Mouse (Mus musculus): ENCODE data around the gene Med29.

Gene Med29

DNA sequence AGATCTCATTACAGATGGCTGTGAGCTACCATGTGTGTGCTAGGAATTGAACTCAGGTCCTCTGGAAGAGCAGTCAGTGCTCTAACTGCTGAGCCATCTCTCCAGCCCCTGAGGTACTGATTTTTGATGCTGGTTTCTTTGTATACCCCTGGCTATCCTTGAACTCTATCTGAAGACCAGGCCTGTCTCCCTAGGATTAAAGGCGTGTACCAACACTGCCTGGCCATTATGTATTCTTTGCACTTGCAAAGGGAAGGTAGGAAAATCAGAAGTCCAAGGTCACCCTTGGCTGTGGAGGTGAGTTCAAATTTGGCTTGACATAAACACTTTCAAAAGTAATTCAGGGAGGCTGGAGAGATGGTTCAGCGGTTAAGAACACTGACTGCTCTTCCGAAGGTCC lies 37.9 kb downstream of the Med29 start:
- no peak for DNase-seq (ENCODE audit: low spot score)

DNA sequence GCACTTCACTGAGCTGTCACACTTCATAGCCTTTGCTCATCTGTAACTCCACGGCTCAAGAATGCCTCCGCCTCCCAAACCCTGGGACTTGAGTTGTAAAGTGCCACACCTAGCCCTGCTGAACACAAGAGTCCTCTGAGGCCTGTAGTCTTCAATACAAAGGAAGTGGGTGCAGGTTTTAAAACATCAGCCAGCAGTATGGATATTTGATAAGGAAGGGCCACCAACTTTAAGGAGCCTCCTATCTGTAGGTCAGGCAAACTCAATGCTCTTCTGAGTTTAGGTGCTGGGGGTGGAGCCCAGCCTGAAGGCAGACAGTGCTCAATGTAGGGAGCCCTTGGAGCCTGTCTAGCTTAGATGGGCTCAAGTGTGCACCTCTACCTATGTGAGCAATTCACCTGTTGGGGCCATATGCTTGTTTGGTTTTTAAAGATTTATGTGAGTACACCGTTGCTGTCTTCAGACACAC lies 38.4 kb downstream of the Med29 start:
- no peak for DNase-seq (ENCODE audit: low spot score)

DNA sequence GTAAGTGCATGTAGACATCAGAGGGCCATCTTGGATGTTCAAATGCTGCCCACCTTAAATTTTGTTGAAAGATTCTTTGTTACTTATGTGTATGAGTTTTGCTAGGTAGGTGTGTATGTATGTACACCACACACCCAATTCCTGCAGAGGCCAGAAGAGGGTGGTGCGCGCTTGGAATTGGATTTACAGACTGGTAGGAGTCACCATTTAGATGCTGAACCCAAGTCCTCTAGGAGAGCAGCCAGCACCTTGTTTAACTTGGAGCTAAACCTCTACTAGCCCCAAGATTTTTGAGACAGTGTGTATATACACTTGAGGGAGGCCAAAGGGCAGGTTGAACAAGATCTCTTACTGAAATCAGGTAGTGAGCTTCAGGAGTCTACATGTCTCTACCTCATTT lies 39.2 kb downstream of the Med29 start:
- DNase-seq (ENCODE audit: low spot score) = no peak

DNA sequence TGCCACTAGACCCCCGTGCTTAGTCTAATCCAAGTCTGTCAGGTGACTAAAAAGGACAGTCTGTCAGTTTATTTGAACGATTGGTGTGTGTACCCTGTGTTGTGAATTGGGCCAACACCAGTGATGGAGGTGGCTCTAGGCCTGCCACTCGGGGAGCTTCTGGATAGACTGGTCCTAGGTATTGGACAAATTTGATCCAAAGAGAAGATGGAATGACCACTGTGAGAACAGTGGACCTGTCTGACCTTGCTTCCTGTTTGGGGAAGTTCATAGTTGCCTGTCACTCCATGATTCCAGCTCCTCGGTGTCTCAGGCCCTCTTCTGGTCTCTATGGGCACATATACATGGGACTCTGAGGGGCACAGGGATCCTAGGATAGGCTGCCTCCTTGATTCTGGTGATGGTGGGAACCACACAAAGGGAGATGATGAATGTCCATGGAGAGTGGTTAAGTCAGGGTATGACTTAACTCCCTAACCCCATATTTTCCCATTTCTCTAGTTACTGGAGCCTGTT lies 40.8 kb downstream of the Med29 start:
- no peak for DNase-seq (ENCODE audit: low spot score)

DNA sequence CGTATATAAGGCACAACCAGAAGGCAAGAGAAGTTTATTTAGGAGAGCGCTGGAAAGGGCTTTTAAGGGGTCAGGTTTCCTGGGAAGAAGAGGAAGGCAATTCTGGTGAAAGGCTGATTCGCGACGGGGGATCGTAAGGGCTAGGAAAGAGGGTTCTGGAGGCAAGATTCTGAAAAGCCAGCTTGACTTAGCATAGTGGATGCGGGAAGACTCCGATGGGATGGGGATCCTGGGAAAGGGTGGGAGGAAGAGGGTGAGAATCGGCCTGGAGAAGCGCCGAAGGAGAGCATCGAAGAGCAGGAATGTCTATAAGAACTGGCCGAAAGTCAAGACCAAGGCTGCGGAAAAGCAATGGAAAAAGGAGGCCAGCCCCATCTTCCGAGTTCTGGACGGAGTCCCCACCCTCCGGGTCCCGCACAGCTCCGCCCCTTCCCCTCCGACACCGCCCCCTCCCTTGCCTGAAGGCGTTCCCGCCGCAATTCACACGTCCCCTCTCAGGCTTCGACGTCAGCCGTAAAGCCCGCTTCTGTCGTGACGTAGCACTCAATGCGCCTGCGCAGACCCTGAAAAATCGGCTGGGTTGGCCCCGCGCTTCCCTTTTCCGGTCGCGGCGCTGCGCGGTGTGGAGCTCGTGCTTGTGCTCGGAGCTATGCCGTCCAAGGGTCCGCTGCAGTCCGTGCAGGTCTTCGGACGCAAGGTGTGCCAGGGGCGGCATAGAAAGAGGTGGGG lies 42.2 kb downstream of the Med29 start, which contains the start of gene Rps16:
Gene Rps16, plus strand, starts transcription at position 498 of the 729 bp plus-strand sequence.
- peak; percentile 97 for DNase-seq (ENCODE audit: low spot score)

DNA sequence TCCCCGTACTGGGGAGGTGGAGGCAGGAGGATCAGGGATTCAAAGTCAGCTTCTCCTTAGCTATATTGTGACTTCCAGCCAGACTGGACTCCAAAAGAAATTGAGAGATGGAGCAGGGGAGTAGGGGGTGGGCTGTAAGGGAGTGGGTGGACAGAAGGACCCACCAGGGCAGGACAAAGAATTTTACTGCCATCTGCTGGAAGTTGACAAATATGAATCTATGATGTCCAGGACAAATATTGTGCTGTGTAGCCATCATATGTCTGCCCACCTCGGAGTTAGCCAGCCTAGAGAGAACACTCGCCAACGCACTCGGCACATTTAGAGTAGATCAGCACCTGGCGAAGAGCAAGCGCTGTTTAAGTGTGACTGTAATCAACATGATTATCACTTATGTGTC lies 43.9 kb downstream of the Med29 start:
- no peak for DNase-seq (ENCODE audit: low spot score)

DNA sequence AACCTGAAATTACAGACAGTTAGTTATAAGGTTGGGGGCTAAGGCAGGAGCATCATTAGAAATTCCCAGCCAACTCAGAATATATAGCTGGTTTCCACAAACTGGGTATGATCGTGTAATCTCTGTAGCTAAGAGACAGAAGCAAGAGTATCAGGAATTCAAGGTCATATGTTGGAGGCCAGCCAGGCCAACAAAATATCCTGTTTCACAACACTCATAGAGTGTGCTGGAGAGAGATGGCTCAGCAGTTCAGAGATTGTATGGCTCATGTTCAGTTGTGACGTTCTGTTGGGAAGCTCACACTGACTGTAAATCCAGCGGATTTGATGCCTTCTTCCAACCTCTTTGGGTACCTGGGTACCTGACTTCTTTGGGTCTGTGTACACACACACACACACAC lies 44.8 kb downstream of the Med29 start:
- DNase-seq (ENCODE audit: low spot score) = no peak

DNA sequence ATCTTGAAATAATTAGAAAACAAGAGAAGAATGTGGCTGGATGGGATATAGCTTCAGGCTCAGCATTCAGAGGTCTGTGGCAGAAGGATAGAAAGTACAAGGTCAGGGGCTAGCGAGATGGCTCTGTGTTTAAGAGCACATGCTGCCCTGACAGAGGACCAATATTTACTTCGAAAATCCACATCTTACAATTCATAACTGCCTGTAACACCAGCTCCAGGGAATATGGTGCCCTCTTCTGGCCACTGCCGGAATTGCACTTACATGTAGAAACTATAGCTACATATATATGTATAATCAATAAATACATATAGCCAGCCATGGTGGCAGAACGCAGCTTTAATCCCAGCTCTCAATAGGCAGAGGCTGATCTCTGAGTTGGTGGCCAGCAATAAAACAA lies 47.9 kb downstream of the Med29 start:
- DNase-seq (ENCODE audit: low spot score) = peak; percentile 82

DNA sequence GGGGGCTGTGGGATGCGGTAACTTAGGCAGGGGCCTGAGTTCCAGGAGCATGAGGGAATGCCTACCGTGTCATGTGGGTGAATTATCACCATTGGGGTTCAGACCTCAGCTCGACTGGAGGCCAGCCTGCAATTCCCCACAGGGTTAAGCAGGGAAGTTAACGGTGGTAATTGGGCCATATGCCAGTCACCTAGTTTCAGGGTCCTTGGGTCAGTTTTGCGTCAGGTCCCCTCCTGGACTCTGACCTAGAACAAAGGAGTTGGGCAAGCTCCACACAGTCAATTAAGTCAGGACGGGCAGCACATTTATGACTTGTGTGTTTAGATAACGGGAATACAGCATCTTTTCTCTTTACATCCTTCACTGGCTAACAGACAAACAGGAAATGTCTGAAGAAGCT lies 51.1 kb downstream of the Med29 start:
- DNase-seq (ENCODE audit: low spot score) = no peak

DNA sequence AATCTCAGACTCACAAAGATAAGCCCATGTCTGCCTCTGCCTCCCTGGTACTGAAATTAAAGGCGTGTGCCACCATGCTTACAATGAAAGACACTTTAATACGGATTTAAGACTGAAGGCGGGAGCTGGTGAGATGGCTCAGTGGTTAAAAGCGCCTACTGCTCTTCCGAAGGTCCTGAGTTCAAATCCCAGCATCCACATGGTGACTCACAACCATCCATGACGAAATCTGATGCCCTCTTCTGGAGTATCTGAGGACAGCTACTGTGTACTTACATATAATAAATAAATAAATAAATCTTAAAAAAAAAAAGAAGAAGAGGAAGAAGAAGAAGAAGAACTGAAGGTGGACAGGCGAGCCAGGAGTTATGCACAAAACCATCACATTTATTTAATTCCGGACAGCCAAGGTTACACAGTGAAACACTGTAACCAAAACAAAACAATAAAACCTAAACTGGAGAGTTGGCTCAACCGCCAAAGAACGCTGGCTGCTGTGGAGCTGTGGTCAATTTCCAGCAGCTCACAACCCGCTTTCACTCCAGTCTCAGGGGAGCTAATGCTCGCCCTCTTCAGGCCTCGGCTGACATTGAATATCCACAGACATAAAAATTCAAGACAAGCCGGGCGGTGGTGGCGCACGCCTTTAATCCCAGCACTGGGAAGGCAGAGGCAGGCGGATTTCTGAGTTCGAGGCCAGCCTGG lies 53.1 kb downstream of the Med29 start:
- DNase-seq (ENCODE audit: low spot score) = peak; percentile 59

DNA sequence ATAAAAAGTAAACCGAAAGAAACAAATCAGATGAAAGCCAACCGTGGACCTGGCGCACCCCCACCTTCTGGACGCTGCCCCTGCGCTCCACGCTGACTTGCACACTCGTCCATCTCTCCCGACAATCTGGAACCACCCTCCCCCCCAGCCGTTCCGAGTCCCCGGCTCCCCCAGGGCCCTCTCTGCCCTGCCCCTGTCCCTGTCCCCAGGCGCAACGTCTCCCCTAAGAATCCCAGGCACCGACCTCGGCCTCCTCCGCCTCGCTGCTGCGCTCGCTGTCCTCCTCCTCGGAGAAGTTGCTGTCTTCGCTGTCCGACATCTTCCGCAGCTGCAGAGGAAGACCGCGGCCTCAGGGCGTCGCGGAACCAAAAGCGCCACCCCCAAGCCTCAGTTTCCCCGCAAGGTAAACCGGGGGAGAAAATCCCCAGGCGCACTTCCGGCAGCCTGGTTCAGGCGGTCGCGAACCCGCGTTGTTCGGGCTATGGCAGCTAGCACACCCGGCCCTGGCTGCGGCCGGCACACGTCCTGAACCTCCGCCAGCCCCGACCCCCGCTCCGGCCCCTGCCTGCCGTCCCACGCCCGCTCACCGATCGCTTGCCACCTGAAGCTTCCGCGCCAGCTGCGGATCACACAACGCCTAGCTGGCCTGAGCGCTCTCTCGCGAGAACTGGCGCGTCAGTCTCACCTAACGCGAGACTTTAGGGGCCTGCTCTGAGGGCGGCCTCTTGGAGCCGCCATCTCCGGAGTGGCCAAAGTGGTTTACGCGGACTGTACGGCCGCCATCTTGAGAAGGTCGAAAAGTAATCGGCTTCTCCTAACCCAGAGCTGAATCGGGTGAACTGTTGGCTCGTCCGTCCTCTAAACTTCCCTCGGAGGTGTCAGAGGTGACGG lies 54.2 kb downstream of the Med29 start, which contains the start of gene Supt5:
Gene Supt5, minus strand, starts transcription at position 639 of the 891 bp plus-strand sequence.
- peak; percentile 99 for DNase-seq (ENCODE audit: low spot score)

Data from c-Kit-positive CD71-positive TER-119-positive erythroid progenitor cells, embryonic 14.5 days (primary cell).